Mouse (Mus musculus): Measurements from ENCODE around the gene Mapk3. TPM values are rescaled to one million over a fixed set of nuclear protein-coding genes. Genes with fewer than 3 reads are reported as not detected.

Gene Mapk3
- total and polyA plus RNA-seq, 3 experiments, result 22.4 to 48.5 (median 25.3) TPM

DNA sequence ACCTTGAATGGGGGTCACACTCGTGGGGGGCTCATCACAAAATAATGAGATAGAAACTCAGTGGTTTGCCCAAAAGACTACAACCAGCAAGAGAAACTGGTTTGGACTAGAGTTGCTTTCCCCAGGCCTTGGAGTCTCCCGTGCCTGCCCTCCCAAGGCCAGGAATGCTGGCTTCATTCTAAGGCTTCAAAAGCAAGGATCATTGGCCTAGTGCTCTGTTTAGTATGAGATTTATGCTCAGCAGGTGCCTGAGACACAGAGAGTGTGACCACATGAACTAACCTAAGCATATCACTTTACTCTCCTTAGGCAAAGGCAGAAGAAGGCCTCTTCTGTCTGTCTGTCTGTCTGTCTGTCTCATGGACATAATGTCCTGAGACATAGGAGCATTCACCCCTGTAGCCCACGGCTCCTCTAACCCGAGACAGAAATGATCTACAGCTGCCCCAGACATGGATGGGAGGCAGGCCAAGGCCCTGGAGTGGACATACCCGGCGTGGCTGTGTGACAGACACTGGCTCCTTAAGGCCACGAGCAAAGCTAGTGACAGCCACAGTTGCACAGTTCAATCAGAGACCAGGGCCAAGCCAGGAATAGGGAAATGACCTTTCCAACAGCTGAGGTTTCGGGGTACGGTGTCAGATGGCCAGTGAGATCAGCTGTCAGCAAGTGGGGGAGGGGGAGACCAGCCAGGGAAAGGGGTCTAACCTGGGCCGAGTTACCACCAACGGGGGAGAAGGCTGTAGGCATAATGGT is 42.9 kb downstream of the Mapk3 start:
- no peak overlapping the region for H3K9ac ChIP-seq (ENCODE audit: insufficient read depth, low read depth)

DNA sequence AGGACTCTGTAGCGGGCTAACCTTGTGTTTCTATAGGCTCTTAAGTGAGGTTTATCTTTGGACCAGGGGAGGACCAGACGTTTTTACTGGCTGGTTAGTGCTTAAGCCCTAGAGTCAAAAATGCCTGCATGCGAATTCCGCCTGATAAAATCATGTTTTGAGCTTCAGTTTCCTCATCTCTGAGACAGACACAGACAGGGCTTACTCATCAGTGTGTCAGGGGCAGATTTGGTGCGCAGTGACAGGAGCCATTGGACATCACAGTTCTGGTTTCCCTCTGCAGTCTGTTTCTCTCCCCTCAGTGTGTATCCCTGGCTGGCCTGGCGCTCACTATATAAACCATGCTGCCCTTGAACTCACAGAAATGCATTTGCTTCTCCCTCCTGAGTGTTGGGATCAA is 43.8 kb downstream of the Mapk3 start:
- peaks cover 7% of the 10 kb centered on the region for H3K79me2 ChIP-seq (replicated peaks; ENCODE audit: control insufficient read depth, extremely low read depth, insufficient read depth, poor library complexity, severe bottlenecking)
- in situ Hi-C loops (cut with MboI; ENCODE audit: low pct_ligation_motif_present, low pct_unique_long_range_greater_than_20kb, low sequenced_read_pairs), result no loop called here
- H3K9me3 ChIP-seq (replicated peaks; ENCODE audit: low read length), result no peaks in the 10 kb centered on the region
- peaks cover 0 to 16% of the 10 kb centered on the region in 2 experiments; a peak in 2 of 4 replicates for H3K4me1 ChIP-seq (ENCODE audit: control insufficient read depth in 1 of 2, insufficient read depth in 2 of 2)
- no peak overlapping the region for H3K9ac ChIP-seq (ENCODE audit: insufficient read depth, low read depth)
- no peak overlapping the region for H3K4me3 ChIP-seq (replicated peaks in 1 of 3; ENCODE audit: low read depth in 2 of 3, low read length in 2 of 3, poor library complexity in 1 of 3)
- dilution Hi-C loops (cut with MboI; ENCODE audit: extremely low pct_ligation_motif_present, extremely low pct_unique_long_range_greater_than_20kb, low sequenced_read_pairs), result no loop called here
- peaks cover 0 to 4% of the 10 kb centered on the region in 2 experiments for H3K36me3 ChIP-seq (replicated peaks in 1 of 2; ENCODE audit: control insufficient read depth in 1 of 2, insufficient read depth in 1 of 2, low read length in 1 of 2)
- TF ChIP-seq MYC (IDR thresholded peaks at IDR 0.05; ENCODE audit: low read depth, low read length) (no peak), USF2 (conservative IDR thresholded peaks at IDR 0.05; ENCODE audit: low read depth, low read length) (no peak), PAX5 (IDR thresholded peaks at IDR 0.05; ENCODE audit: low read length) (no peak), MEF2A (IDR thresholded peaks at IDR 0.05; ENCODE audit: borderline replicate concordance, low read depth, low read length) (no peak), ZC3H11A (IDR thresholded peaks at IDR 0.05; ENCODE audit: low read depth, low read length) (no peak), CTCF (conservative IDR thresholded peaks at IDR 0.05 in 1 of 2, IDR thresholded peaks at IDR 0.05 in 1 of 2; ENCODE audit: low read depth in 2 of 2, low read length in 2 of 2) (no peak), TCF12 (IDR thresholded peaks at IDR 0.05; ENCODE audit: low read depth, low read length) (no peak), UBTF (IDR thresholded peaks at IDR 0.05; ENCODE audit: low read depth, low read length) (no peak), TBP (conservative IDR thresholded peaks at IDR 0.05; ENCODE audit: low read depth, low read length) (no peak)
- no peak for DNase-seq (ENCODE audit: extremely low read depth)
- no peak overlapping the region for H3K27ac ChIP-seq (ENCODE audit: insufficient read depth, low read depth)
- H3K27me3 ChIP-seq (replicated peaks), result no peaks in the 10 kb centered on the region
- H3K4me2 ChIP-seq (ENCODE audit: insufficient read depth, low read depth, poor library complexity, severe bottlenecking), result no peak overlapping the region

More for the DNA sequence above, 42.9 kb downstream of the Mapk3 start:
- DNase-seq (ENCODE audit: extremely low read depth), result no peak
- no peak overlapping the region for H3K4me2 ChIP-seq (ENCODE audit: insufficient read depth, low read depth, poor library complexity, severe bottlenecking)
- in situ Hi-C loops (cut with MboI; ENCODE audit: low pct_ligation_motif_present, low pct_unique_long_range_greater_than_20kb, low sequenced_read_pairs) (no loop called here), dilution Hi-C loops (cut with MboI; ENCODE audit: extremely low pct_ligation_motif_present, extremely low pct_unique_long_range_greater_than_20kb, low sequenced_read_pairs) (no loop called here)
- no peaks in the 10 kb centered on the region for H3K27me3 ChIP-seq (replicated peaks)
- H3K9me3 ChIP-seq (replicated peaks; ENCODE audit: low read length), result no peaks in the 10 kb centered on the region
- TF ChIP-seq GABPA (IDR thresholded peaks at IDR 0.05; ENCODE audit: insufficient replicate concordance, low read depth, low read length) (no peak), MAFK (IDR thresholded peaks at IDR 0.05; ENCODE audit: insufficient replicate concordance, low read length) (no peak), CTCF (conservative IDR thresholded peaks at IDR 0.05 in 1 of 2, IDR thresholded peaks at IDR 0.05 in 1 of 2; ENCODE audit: low read depth in 2 of 2, low read length in 2 of 2) (no peak), CHD2 (IDR thresholded peaks at IDR 0.05; ENCODE audit: low read length) (no peak)
- H3K79me2 ChIP-seq (replicated peaks; ENCODE audit: control insufficient read depth, extremely low read depth, insufficient read depth, poor library complexity, severe bottlenecking), result peaks cover 16% of the 10 kb centered on the region
- no peak overlapping the region for H3K27ac ChIP-seq (ENCODE audit: insufficient read depth, low read depth)
- no peak overlapping the region for H3K4me3 ChIP-seq (replicated peaks in 1 of 3; ENCODE audit: low read depth in 2 of 3, low read length in 2 of 3, poor library complexity in 1 of 3)
- H3K36me3 ChIP-seq (replicated peaks in 1 of 2; ENCODE audit: control insufficient read depth in 1 of 2, insufficient read depth in 1 of 2, low read length in 1 of 2), result peaks cover 3 to 9% of the 10 kb centered on the region in 2 experiments
- H3K4me1 ChIP-seq (ENCODE audit: control insufficient read depth in 1 of 2, insufficient read depth in 2 of 2), result peaks cover 0 to 9% of the 10 kb centered on the region in 2 experiments; a peak in 2 of 4 replicates

DNA sequence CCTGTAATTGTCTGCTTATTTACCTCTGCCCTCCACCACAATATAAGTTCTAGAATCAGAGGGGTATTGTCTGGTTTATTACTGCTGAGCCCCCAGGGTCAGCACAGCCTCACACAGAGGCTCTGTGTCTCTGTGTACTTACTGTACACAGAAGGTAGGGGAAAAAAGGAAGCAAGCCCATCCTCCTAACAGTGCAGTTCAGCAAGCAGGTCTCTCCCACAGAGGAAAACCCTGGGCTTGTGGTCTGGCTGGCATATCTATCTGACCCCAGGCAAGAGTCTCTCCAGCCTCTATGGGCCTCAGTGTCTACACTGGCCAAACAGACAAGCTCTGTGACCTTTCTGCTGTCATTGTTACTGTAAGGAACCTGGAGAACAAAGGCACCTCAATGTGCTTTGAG is 44.4 kb downstream of the Mapk3 start:
- H3K27ac ChIP-seq (ENCODE audit: insufficient read depth, low read depth), result no peak overlapping the region
- no peak overlapping the region for H3K4me3 ChIP-seq (replicated peaks in 1 of 3; ENCODE audit: low read depth in 2 of 3, low read length in 2 of 3, poor library complexity in 1 of 3)
- peaks cover 0 to 4% of the 10 kb centered on the region in 2 experiments for H3K36me3 ChIP-seq (replicated peaks in 1 of 2; ENCODE audit: control insufficient read depth in 1 of 2, insufficient read depth in 1 of 2, low read length in 1 of 2)
- H3K27me3 ChIP-seq (replicated peaks), result no peaks in the 10 kb centered on the region
- H3K4me1 ChIP-seq (ENCODE audit: control insufficient read depth in 1 of 2, insufficient read depth in 2 of 2), result peaks cover 0 to 17% of the 10 kb centered on the region in 2 experiments; a peak in 2 of 4 replicates
- no peaks in the 10 kb centered on the region for H3K9me3 ChIP-seq (replicated peaks; ENCODE audit: low read length)
- no peak for DNase-seq (ENCODE audit: extremely low read depth)
- dilution Hi-C loops (cut with MboI; ENCODE audit: extremely low pct_ligation_motif_present, extremely low pct_unique_long_range_greater_than_20kb, low sequenced_read_pairs) (no loop called here), in situ Hi-C loops (cut with MboI; ENCODE audit: low pct_ligation_motif_present, low pct_unique_long_range_greater_than_20kb, low sequenced_read_pairs) (no loop called here)
- peaks cover 1% of the 10 kb centered on the region; the same call in 1 of the 2 replicates for H3K79me2 ChIP-seq (replicated peaks; ENCODE audit: control insufficient read depth, extremely low read depth, insufficient read depth, poor library complexity, severe bottlenecking)
- no peak overlapping the region for H3K4me2 ChIP-seq (ENCODE audit: insufficient read depth, low read depth, poor library complexity, severe bottlenecking)
- H3K9ac ChIP-seq (ENCODE audit: insufficient read depth, low read depth), result no peak overlapping the region
- TF ChIP-seq ZNF384 (IDR thresholded peaks at IDR 0.05; ENCODE audit: low read depth, low read length), result no peak
- TF ChIP-seq PAX5 (IDR thresholded peaks at IDR 0.05; ENCODE audit: low read length), result no peak
- TF ChIP-seq MAFK (IDR thresholded peaks at IDR 0.05; ENCODE audit: insufficient replicate concordance, low read length), result no peak
- no peak for TF ChIP-seq BHLHE40 (IDR thresholded peaks at IDR 0.05; ENCODE audit: low read depth, low read length)
- no peak for TF ChIP-seq NRF1 (IDR thresholded peaks at IDR 0.05; ENCODE audit: low read depth, low read length)
- no peak for TF ChIP-seq GABPA (IDR thresholded peaks at IDR 0.05; ENCODE audit: insufficient replicate concordance, low read depth, low read length)
- TF ChIP-seq RCOR1 (conservative IDR thresholded peaks at IDR 0.05; ENCODE audit: low read depth, low read length), result no peak
- no peak for TF ChIP-seq JUND (conservative IDR thresholded peaks at IDR 0.05; ENCODE audit: low read depth, low read length)
- no peak for TF ChIP-seq TCF12 (IDR thresholded peaks at IDR 0.05; ENCODE audit: low read depth, low read length)
- no peak for TF ChIP-seq ETS1 (conservative IDR thresholded peaks at IDR 0.05; ENCODE audit: low read depth, low read length)
- TF ChIP-seq ZKSCAN1 (IDR thresholded peaks at IDR 0.05; ENCODE audit: borderline replicate concordance, low read depth, low read length), result no peak
- no peak for TF ChIP-seq POLR2AphosphoS2 (IDR thresholded peaks at IDR 0.05; ENCODE audit: low read depth, low read length)
- TF ChIP-seq UBTF (IDR thresholded peaks at IDR 0.05; ENCODE audit: low read depth, low read length), result no peak
- no peak for TF ChIP-seq RAD21 (IDR thresholded peaks at IDR 0.05; ENCODE audit: low read depth, low read length)
- no peak for TF ChIP-seq MAZ (IDR thresholded peaks at IDR 0.05; ENCODE audit: low read depth, low read length)
- TF ChIP-seq MEF2A (IDR thresholded peaks at IDR 0.05; ENCODE audit: borderline replicate concordance, low read depth, low read length), result no peak
- TF ChIP-seq CTCF (conservative IDR thresholded peaks at IDR 0.05 in 1 of 2, IDR thresholded peaks at IDR 0.05 in 1 of 2; ENCODE audit: low read depth in 2 of 2, low read length in 2 of 2), result no peak
